Mouse (Mus musculus) CD4-positive, CD25-positive, alpha-beta regulatory T cell, adult 4 months (primary cell): Measurements from ENCODE around the gene Tdrd1. TPM values are rescaled to one million over a fixed set of nuclear protein-coding genes. Genes with fewer than 3 reads are reported as not detected.
"Not testable (repeated sequence)": the region's sequence is repeated elsewhere in the genome, so short reads cannot be mapped to it uniquely, and the experiment has no call there.

Source experiments
- ATAC-seq: one replicate; pipeline ENCODE4 v1.8.0; 2017
- polyA plus RNA-seq, 2 experiments: library from polyadenylated mRNA; unstranded; fragments of 100-300 nt; shearing (Covaris generic); gene quantifications; one replicate each; pipeline ENCODE4 v1.2.1; 2017

Gene Tdrd1
- not detected for polyA plus RNA-seq

DNA sequence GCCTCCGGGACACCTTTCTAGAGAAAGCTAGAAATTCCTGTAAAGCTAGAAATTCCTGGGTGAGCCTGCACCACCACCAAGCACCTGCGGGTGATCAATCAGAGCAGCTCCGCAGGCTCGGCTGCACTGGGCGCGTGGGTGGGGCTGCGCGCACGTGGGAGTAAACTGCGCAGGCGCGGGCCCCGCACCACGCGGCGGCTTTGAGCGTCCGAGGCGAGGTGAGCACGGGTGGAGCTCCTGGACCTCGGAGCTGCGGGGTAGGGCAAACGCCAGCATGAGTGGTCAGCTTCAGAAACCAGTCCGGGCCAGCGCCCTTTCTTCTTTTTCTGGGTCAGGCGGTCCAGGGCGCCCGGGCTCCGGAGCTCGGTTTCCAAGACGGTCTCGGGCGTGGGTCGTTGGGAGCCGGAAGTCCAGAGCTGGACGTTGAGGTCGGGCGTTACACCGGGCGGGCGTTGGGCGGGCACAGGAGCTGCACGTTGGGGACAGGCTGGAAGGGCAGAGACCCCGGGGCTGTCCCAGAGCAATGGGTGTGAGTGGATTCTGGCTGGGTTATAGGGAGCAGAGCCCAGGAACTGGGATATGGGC lies at the start of gene Tdrd1:
Tdrd1 (plus strand) TSS at position 163 of the 585 bp plus-strand sequence.
- no peak for ATAC-seq

DNA sequence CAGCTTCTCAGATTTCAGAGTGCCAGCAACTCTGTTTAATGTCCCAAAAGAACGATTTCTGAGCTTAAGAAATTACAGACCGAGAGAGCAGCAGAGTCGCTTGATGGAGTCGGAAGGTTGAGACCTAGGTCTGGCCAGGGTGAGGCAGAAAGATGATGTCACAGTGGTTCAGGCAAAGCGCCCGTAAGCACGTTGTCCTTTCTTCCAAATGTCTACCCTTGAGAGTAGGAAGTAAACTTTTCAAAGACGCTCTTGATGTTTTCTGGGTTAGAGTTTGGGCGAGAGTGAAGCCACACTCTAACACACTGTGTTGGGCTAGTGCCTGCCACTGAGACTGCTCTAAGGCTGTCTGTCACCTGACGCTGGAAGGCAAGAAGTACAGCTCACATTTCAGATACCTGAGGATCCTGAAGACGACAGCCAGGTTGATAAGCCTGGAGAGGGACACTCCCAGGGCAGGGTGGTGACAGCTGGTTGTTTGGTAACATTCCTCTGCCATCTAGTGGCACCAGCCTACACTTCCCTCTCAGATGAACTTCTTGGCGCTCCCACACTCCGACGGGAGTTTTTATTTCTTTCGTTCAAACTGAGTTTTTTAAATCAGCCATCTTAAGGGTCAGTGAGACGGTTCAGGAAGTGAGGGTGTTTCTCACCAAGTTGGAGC lies 49.2 kb upstream of the Tdrd1 start:
- ATAC-seq = peak; percentile 56

DNA sequence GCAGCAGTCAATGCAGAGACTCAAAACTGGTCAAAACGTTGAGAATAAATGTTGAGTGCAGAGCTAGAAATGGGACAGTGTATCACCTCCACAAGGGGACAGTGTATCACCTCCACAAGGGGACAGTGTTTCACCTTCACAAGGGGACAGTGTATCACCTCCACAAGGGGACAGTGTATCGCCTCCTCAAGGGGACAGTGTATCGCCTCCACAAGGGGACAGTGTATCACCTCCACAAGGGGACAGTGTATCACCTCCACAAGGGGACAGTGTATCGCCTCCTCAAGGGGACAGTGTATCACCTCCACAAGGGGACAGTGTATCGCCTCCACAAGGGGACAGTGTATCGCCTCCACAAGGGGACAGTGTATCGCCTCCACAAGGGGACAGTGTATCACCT lies 47.5 kb upstream of the Tdrd1 start:
- ATAC-seq = not testable (repeated sequence)

DNA sequence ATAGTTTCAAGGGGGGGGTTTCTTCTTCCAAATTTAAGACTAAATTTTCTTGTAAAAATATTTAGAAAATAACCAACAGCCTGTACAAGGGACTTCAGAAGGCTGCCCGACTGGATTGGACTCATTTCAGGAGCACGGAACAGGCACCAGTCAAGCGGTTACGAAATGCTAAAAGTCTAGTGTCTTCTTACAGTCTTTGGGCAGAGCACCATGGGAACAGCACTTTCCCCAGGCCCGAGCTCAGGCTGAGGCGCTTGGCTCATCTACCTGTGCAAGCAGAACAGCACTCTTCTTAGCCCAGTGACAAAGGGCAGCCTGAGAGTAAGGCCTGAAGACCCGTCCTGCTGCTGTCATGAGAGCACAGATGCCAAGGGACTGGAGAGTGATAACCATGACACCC lies 38.1 kb upstream of the Tdrd1 start:
- ATAC-seq = no peak

DNA sequence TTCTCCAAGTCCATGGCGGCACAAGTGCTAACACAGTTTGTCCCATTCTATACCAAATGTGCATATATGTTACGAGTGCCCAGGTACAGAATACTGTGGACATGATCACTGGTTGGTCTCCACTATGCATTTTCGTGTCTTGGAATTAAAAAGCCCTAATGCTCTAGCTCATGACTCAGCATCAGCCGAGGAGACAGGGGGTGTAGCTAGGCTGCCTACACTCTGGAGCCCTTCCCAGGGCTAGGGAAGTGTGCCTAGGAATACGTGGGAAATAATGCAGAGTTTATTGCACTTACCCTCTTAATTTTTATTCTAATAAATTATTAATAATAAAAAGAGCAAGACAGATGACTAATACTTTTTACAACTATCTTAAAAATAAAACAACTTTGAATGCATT lies 37.1 kb upstream of the Tdrd1 start:
- no peak for ATAC-seq

DNA sequence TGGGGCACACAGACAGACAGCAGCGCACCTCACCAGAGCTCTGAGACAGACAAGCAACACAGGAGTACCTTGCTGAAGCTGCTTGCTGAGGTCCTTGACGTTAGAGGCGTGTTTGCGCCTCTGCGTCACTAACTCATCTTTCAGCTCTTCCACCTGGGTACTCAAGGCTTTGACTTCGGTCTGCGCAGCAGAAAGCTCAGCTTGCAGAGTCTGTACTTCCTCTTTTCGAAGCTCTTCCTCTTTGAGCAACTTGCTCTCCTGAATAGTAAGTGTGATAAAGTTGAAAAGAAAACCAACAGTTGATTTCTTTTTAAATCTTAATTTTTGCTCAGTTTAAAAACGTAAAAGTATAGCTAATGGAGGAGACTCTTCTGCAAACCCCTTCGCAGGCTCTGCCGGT lies 28.6 kb upstream of the Tdrd1 start:
- no peak for ATAC-seq

DNA sequence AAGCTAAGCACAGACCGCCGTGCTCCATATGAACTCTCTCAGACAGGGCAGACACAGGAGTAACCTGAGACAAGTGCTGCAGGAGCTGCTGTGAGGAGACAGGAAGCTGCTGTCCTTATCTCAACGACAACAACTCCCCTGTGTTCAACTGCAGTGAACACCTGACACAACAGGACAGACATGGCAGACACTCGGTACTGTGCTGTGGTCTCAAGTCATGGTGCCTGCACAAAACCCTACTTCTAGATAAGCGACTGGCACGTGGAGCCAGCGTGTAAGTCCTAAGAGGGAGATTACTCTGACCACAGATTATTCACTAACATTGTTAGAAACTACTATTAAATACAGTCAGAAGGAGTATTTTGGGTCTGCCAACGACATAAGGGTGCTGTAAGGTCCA lies 25.8 kb upstream of the Tdrd1 start:
- ATAC-seq = no peak

DNA sequence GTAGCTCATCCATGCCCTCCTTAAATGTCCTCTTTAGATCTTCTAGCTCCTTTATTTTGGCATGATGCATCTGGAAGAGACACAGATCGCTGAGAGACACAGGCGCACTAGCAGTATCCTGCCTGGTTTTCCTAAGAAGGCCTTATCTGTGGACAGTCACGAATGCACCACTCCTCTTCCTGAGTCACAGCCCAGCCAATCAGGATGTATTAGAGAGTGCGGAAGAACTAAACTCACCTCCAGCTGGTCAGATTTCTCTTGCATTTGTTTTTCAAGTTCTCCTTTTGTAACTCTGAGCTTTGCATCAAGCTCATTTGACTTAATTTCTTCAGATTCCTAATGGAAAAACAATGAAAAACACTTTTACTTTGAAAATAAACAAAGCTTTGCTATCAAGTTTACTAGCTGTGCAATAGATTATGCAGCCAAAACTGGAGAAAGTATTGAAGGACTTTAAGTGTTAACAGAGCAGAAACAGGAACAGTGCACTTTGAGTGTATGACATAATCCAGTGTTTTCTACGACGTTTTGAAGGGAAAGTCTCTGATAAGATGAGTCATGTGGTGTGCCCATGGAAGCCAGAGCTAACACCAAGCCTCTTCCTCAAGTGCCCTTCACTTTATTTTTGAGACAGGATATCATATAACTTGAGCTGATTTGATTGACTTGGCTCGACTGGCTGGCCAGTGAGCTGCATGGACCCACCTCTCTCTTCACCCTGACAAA lies 24.9 kb upstream of the Tdrd1 start:
- ATAC-seq = no peak

DNA sequence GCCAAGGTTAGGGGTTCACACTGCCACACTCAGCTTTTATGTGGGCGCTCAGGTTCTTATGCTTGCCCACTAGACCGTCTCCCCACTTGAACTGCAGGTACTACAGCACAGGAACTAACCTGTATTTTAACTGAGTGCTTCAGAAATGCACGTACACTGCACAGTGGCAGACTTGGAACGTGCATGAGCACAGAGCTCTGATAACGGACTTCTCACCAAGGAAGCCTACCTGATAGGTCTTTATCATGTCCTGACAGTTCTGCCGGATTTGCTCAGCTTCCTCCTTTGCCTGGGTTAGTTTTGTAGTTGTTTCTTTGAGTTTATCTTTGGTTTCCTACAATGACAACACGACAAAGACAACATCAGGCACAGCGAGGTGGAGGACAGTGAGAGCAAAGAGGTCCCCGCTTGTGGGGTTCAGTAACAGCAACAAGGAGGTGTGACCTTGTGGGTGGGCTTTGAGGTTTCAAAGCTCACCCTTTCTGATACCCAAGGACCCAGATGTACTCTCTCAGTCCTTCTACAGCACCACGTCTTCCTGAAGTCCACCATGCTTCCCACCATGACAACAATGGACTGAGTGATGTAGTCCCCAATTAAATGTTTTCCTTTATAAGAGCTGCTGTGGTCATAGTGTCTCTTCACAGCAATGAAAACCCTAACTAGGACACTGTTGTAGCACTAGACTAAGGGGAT lies 24.2 kb upstream of the Tdrd1 start:
- ATAC-seq = no peak

DNA sequence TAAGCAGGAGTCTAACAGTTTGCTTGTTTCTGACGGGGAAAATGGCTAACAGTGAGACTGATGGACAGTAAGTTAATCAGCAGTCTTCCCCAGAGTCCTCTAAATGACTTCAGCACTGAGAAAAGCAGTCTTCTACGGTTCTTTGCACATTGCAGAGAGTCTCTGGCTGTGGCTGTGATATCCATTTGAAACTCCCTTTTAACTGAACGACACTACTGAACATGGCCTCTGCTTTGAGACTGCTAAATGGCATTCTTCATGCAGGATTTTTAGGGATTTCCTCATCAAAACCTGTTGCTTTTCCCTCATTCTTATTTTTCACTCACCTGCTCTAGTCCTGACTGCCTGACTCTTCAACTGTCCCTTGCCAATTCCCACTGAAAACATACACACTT lies 23.7 kb upstream of the Tdrd1 start:
- ATAC-seq = no peak

DNA sequence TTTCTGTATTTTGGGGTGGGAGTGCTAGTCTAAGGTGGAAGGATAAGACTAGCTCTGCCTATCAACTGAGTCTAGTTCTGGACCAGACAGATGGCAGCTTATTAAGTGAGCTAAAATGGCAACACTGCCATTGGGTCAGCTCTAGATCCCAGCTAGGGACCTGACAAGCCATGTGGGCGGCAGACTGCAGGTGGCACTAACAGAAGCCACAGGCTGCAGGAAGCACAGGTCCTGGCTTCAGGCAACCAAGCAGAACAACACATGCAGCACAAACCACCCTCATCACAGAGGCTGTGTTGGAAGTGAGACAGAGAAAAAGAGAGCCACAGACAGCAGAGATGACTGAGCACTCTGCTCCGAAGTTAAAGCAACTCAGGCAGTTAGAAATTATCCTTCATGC lies 20.6 kb upstream of the Tdrd1 start:
- ATAC-seq = no peak

DNA sequence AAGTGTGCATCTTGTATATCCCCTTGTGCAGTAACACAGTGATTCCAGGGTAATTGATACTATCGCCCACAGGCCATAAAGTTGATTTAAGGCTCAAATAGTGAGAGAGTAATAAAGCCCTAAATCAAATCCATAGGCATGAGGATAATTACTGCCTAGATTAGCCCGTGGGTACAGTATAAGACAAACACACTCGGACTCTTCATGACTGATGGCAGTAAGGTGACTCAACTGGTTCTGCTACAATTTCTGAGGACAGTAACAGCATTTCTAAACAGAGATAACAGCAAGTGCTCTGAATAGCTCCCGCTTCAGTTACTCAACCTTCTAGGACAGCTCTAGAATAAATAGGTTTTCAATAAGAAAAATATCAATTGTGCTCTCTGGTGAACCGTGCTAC lies 18.9 kb upstream of the Tdrd1 start:
- ATAC-seq = no peak

DNA sequence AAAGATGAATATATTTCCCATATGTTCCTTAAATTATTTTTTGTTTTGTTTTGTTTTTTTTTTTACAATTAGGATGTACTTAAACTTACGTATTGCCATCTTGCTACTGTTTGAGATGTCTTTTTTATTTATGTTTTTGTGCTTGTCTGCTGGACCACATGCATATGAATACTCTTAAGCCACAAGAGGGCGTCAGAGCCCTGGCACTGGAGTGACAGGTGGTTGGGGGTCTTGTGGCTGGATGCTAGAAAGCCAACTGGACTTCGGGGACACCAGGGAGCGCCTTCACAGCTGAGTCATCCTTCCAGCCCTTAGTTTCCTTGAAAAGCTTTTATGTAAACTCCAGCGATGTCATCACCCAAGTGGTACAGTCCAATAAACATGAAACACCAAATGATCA lies 17.2 kb upstream of the Tdrd1 start:
- ATAC-seq = no peak

DNA sequence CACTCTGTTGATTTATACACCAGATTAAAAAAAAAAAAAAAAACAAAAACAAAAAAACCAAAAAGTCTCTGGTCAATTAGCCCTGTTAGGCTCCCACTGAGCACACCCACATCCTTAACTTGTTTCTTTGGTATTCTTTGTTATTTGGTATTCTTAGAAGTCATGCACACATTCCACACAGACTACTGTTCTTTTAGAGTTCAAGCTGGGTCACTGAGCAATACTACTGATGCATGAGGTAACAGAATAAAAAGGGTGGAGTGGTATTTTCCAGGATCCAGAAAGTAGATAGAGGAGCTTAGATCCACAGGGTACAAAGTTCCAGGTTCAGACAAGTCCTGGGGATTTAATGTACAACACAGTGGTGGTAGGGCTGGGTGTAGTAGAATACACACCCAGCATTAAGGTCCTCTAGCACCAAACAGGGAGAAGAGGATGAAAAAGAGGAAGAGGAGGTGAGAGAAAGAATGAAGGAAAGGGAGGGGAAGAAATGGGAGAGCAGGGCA lies 15.3 kb upstream of the Tdrd1 start:
- no peak for ATAC-seq

DNA sequence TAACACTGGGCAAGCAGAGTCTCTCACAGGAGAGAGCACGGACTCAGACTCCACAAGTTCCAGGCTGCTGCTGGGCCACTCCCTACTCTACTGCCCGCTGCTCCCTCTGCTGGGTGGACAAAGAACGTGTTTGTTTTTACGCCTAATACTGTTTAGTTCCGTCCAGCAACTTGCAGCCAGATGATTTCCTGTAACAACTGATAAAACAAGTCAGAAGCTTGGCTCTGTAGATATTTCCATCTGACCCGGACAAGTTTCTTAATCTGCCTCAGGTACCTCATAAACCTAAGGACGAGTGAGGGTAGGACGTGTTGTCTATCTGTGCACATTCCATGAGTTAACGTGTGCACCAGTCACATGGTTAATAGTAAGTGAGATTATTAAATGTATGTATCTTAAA lies 14.4 kb upstream of the Tdrd1 start:
- no peak for ATAC-seq

DNA sequence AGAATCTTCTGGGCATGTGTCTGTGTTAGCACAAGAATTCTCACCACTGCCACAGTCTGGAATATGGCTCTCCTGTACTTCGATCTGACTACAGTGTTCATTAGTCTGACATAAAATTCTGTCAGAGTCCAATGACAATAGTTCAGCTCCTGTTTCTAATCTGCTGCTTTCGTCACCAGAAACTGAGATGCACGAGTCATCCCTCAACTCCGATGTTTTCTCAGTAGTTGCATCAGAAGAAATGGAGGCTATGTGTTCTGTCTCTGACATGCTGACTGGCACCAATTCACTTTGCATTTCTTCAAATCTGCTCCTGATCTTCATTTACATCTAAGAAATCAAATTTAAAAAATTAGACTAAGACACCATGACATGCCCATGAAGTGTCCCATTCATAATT lies 12.6 kb upstream of the Tdrd1 start:
- ATAC-seq = no peak

DNA sequence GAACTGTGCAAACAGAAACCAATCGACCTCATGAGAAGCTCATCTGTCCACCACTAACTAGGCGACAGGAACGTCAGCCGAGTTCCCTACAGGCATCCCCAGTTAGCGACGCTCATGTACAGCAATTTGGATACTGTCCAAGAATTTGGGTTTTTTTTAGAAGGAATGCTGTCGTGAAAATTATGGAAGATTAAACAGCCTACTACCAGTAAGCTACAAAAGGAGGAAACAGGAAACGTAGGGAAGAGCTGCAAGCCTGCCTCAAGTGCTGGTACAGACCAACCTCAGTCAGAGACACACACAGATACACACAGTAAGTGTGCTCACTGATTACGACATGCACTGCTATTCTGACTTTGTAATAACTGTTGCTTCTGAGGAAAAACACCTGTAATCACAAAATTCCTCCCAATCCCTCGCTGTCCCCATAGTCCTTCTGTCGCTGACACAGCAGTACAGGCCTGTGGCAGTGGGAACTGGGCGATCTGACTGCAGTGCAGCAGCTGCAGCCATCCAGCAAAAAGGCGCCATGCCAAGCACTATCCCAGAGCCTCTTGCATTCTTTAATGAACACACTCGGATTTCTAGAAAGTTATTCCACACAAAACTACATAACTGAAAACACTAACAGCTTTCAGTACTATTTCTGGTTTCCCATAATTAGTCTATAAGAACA lies 8.0 kb upstream of the Tdrd1 start:
- no peak for ATAC-seq

DNA sequence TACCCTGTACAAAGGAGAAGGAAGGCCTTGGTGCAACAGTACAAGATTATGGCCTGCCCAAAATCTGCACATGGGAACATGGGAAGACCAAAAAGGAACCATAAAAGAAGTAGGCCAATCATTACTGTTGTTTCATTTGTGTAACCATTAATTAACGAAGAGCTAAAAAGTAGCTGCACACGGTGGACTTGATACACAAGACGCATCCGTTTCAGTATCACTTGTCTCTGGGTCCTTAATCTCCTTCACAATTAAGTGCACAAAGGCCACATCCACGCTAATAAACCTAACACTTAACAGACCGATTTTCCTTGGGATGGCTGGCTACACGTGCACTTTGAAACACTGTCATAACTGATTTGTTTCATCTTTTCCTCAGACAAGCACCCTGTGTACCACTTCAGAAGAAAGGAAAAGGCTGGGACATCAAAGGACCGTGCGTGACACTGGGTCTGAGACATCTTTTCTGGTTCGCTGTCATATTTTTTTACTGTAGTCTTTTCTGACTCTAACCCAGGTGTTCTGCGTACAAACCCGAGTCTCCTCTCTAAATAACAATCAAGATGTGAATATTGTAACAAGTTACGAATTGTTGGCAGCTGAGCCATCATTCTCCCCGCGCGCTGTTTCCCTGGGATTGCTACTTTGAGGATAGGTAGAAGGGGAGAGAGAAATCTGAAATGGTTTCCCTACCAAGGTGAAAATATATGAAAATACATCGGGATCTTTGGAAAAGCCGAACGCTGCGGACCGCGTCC lies 4.8 kb upstream of the Tdrd1 start:
- ATAC-seq = peak; percentile 26

DNA sequence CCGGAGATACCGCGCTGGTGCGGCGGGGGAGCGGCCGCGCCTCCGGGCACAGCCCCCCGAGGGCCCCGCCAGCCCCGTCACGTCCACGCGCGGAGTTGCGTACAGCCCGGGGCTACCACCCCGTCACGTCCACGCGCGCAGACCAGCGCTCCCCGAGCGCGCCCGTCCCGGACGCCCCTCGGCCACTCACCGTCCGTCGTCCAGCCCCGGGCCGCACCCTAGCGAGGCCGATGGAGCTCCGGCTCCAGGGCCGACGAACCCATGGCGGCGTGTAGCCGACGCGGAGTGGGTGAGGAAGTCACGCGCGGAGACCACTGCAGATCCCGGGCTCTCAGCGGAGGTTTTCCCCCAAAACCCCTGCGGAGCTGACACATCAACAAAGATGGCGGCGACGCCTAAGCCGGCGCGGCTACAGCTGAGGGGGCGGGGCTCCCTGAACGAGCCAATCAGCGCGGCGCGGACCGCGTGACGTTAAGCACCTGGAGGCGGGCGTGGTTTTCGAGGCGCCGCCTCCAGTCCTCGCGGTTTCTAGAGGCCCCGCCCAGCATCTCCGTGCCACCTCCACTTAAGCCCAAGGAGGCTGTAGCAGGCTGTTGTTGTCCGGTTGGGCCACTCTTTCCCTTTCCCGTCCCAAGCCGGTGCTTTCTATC lies 4.1 kb upstream of the Tdrd1 start, which contains the start of gene Ccdc186:
Ccdc186 (minus strand) TSS at position 393 of the 650 bp plus-strand sequence.
- peak; percentile 97 for ATAC-seq

DNA sequence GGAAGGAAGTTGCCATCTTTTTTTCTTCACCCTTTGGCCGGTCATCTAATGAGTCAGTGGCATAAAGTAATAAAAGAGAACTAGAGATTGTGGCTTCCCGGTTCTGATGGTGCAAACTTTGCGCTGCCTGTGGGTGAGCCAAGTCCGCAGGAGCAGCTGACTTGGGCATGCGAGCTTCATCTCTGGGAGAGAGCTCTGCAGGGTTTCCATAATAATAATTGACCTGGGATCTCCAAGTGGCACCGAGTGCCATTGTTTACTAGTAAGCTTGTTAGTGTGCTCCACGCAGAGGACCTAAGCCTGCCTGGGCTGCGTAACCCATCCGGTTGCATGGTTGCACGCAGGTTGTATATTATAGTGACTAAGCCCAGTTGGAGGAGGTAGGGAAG lies 3.6 kb upstream of the Tdrd1 start:
- ATAC-seq = peak; percentile 38

DNA sequence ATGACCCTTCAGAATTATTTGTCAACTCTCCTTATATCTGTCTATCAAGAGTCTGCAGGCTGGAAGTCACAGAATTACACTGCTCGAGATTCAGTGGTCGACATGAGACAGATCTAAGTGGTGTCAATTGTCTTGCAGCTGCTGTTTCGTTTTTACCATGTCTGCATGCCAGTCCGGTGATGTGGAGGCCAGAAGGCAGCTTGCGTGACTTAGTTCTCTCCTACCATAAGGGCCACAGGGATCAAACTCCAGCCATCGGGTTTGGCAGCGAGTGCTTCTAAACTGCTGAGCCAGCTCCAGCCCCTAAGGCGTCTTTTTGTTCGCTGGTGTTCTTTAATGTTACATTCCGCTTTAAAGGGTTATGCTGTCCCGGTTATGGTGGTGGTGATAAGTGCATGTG lies 2.3 kb downstream of the Tdrd1 start:
- no peak for ATAC-seq
